ENCODE assay signal across 8 mouse cellular contexts in genomic region chr15:11399356-11400067, GRCm38 (mm10). TPM values are rescaled to one million over a fixed set of nuclear protein-coding genes. Genes with fewer than 3 reads are reported as not detected.
DNase-seq lines count a peak whose midpoint lies in the region; ATAC-seq lines count a peak whose summit lies in the region.

Gene Tars (minus strand): TSS chr15:11399665.

- peak; percentile 99 for DNase-seq in NIH3T3 (ENCODE audit: low read depth)
- DNase-seq in cerebellum, postnatal 10 days: peak; percentile 99
- peak; percentile 97 to 98 for DNase-seq in frontal cortex, postnatal 10 days (ENCODE audit: low spot score in 2 of 2)
- peak; percentile 95 to 98 for DNase-seq in layer of hippocampus, postnatal 14 days (ENCODE audit: low spot score in 2 of 2)
- DNase-seq in lung, postnatal 14 days: peak; percentile 96
- peak; percentile 98 for DNase-seq in retina, adult 2 months (ENCODE audit: low read depth, low spot score)
- DNase-seq in thymus, postnatal 36 days: peak; percentile 94 to 96

- H3K4me1 ChIP-seq in hindbrain, embryonic 12.5 days: peaks cover 13% of the 10 kb centered on the region

- H3K36me3 ChIP-seq in hindbrain, embryonic 12.5 days: peaks cover 14% of the 10 kb centered on the region

- no peak within 1 kb of the TSS; the same call in 1 of the 2 replicates for H3K27ac ChIP-seq in hindbrain, embryonic 12.5 days

- WGBS in hindbrain, embryonic 12.5 days: under 1% methylated on average over 42 of the region's 42 CpGs

- ATAC-seq in hindbrain, embryonic 12.5 days (ENCODE audit: low FRiP score): peak; percentile 100

- peak within 1 kb of the TSS; percentile 88 for H3K4me2 ChIP-seq in hindbrain, embryonic 12.5 days (replicated peaks)

- H3K9me3 ChIP-seq in hindbrain, embryonic 12.5 days (replicated peaks): no peaks in the 10 kb centered on the region

- peaks cover 11% of the 10 kb centered on the region for H3K27me3 ChIP-seq in hindbrain, embryonic 12.5 days

- H3K9ac ChIP-seq in hindbrain, embryonic 12.5 days: peak within 1 kb of the TSS; percentile 80

- H3K4me3 ChIP-seq in hindbrain, embryonic 12.5 days: peak within 1 kb of the TSS; percentile 85

RNA-seq across cellular contexts. Expression of gene Tars, which starts in this region (rescaled TPM):
- 75.8 and 83.4 TPM in 2 replicates for polyA plus RNA-seq in hindbrain, embryonic 12.5 days (2016; fragmentation: Nextera tagmentation; extraction: Ambion mirVana)
- 10 to 100 TPM; 40.3 to 40.7 TPM for total RNA-seq in layer of hippocampus, postnatal 14 days (2021)
